Mouse (Mus musculus) lung, postnatal 0 days (tissue): ENCODE measurements at regions not wholly inside any gene's neighbourhood (a gene's known extent, or its start where the extent isn't known, plus 50 kb on each side); places are given as distances from the start of the nearest gene placed in this dataset.

Experiments
- ATAC-seq: fragments of 200-750 bp; cut with Nextera tagmentation; 2 replicates; pipeline ENCODE4 v1.8.0; 2017; ENCODE audit warnings: moderate library complexity
- DNase-seq: peaks from one replicate; pipeline ENCODE4 v3.0.0-alpha.2; 2016; ENCODE audit warnings: low spot score
- H3K27ac ChIP-seq: fragments of 300-500 bp; sonication (generic); 2 replicates; pipeline ENCODE4 v1.5.1; 2014; ENCODE audit warnings: antibody characterized with exemption, mild to moderate bottlenecking, low read length, mixed read lengths
- H3K27me3 ChIP-seq: fragments of 300-500 bp; sonication (generic); replicated peaks from 2 replicates; pipeline ENCODE4 v1.6.1; 2014; ENCODE audit warnings: low read length, mixed read lengths; ENCODE audit not compliant: insufficient read depth
- H3K36me3 ChIP-seq: fragments of 300-500 bp; sonication (generic); 2 replicates; pipeline ENCODE4 v1.6.1; 2014; ENCODE audit warnings: low read length, mixed read lengths; ENCODE audit not compliant: insufficient read depth
- H3K4me1 ChIP-seq: fragments of 300-500 bp; sonication (generic); 2 replicates; pipeline ENCODE4 v1.6.1; 2014; ENCODE audit warnings: antibody characterized with exemption, low read depth, low read length, mixed read lengths; ENCODE audit not compliant: insufficient read depth
- H3K4me2 ChIP-seq: fragments of 300-500 bp; sonication (generic); replicated peaks from 2 replicates; pipeline ENCODE4 v1.6.1; 2014; ENCODE audit warnings: low read depth, mild to moderate bottlenecking, low read length, moderate library complexity, mixed read lengths
- H3K4me3 ChIP-seq: fragments of 300-500 bp; sonication (generic); 2 replicates; pipeline ENCODE4 v1.5.1; 2014; ENCODE audit warnings: low read depth, low read length
- H3K9ac ChIP-seq: fragments of 300-500 bp; sonication (generic); replicated peaks from 2 replicates; pipeline ENCODE4 v1.6.1; 2014; ENCODE audit warnings: low read depth, mild to moderate bottlenecking
- H3K9me3 ChIP-seq: fragments of 300-500 bp; sonication (generic); 2 replicates; pipeline ENCODE4 v1.6.1; 2016; ENCODE audit warnings: low read length, mixed read lengths
- CTCF ChIP-seq: IDR thresholded peaks from 2 replicates; pipeline ENCODE4 v1.5.1; 2016; ENCODE audit warnings: antibody characterized with exemption, mild to moderate bottlenecking
- EP300 ChIP-seq: IDR thresholded peaks from 2 replicates; pipeline ENCODE4 v1.6.1; 2016; ENCODE audit warnings: antibody characterized with exemption, mild to moderate bottlenecking, control low read depth
- WGBS: fragments of 180-500 bp; shearing (Covaris S2); extraction: QIAGEN DNeasy Blood & Tissue Kit; methylation state at CpG from one replicate; pipeline ENCODE4 v1.1.7; 2014; 5-methylcytosine and 5-hydroxymethylcytosine counted together

DNA sequence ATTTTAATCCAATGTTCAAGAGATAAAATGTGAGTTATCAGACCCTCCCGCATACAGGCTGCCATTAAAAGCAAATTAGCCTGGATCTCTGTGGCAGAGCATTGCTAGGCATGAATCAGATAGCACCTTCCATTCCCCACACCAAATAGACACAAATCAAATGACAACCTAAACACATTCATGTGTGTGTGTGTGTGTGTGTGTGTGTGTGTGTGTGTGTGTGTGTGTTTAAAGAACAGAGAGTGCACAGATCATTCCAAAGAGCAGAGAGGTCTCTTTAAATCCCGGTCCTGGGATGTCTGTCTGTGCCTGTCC lies 226.5 kb upstream of the Arrdc4 start:
- TF ChIP-seq CTCF = no peak
- TF ChIP-seq EP300 = no peak
- Histone ChIP-seq H3K4me2 (no peak overlapping the region), H3K9ac (no peak overlapping the region), H3K27me3 (no peaks in the 10 kb centered on the region), H3K36me3 (no peaks in the 10 kb centered on the region), H3K4me1 (no peaks in the 10 kb centered on the region), H3K9me3 (no peaks in the 10 kb centered on the region), H3K4me3 (no peak overlapping the region), H3K27ac (no peak overlapping the region)
- 38% methylated on average over 2 of the region's 2 CpGs for WGBS
- no peak for ATAC-seq
- DNase-seq = no peak

DNA sequence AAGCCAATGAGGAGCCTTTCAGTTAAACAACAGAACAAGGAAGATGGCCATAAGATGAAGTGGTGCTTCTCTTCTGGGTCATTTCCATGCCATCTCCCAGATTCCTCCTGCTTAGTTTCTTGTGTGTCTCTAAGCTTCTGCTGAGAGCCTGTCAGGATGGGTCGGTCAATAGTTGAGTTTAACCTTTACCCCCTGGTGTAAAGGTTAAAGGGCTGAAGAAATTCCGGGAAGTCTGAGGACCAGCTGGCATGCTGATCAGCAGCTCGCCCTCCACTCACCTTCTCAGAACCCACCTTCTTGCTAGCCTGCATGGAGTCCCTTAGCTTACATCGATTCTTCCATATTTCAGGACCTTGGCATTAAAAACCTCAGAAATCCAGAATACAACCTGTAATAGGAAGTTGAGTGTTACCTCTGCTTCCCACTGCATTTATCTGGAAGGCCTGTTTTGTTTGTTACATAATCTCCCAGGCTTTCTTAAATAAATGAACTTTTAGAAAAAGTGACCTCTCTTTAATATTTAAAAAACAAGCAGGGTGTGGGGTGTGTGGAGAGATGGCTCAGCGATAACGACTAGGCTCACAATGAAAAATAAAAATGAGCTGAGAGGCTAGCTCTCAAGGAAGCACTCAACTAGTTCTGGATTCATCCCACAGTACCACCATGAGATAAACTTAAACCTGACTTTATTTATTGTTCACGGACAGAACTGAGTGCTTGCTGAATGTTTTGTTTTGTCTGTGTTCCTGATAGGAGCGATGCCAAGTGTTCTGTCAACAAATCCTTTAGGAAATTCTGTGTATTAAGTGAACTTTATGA lies 225.9 kb upstream of the Arrdc4 start:
- no peaks in the 10 kb centered on the region for H3K4me1 ChIP-seq
- TF ChIP-seq CTCF = no peak
- no peak for TF ChIP-seq EP300
- H3K4me3 ChIP-seq = no peak overlapping the region
- H3K27ac ChIP-seq = no peak overlapping the region
- 53% methylated on average over 8 of the region's 8 CpGs for WGBS
- H3K9me3 ChIP-seq = no peaks in the 10 kb centered on the region
- ATAC-seq = no peak
- no peak for DNase-seq
- H3K27me3 ChIP-seq = no peaks in the 10 kb centered on the region
- H3K9ac ChIP-seq = no peak overlapping the region
- no peaks in the 10 kb centered on the region for H3K36me3 ChIP-seq
- no peak overlapping the region for H3K4me2 ChIP-seq

DNA sequence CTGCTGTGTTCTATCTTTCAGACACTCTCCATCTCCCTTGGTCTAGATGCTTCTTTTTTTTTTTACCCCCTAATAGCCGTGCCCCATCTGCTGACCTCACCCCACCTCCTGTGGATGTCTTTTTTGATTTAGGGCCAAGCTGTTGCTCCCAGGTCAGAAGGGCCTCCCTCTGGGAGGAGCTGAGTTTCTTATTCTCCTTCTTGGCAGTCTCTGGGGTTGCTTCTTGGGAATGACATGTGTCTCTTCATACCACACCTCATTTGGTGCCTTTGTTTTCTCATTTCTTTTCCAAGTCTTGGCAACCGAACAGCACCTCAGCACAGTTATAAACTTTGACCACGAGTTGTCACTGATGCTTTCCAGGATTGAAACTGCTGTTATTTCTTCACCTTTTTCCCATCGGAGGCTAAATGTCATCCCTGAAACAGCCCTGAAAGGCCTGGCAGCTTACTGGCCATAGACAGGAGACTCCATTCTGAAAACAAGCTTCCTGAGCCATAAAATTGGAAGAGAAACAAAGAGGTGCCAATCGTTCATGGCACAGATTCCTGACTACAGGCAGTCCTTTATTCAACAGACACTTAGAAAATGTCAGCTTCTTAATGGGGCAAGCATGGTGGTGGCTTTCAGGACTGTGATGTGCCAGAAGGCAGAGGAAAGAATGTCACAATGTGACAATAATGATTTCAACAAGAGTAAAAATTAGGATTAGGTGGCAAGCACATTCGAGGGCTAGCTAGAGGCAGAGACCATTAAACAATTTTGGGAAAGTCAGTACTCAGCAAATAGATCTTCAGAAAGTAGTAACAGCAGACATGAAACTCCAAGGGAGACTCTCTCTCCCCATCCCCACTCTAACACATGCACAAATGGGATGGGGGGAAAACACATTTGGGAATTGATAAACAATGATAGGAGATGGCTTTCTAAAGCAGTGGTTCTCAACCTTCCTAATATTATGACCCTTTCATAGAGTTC lies 197.1 kb upstream of the Arrdc4 start:
- Histone ChIP-seq H3K4me1 (no peaks in the 10 kb centered on the region), H3K9ac (no peak overlapping the region), H3K36me3 (no peaks in the 10 kb centered on the region), H3K4me3 (no peak overlapping the region), H3K27me3 (no peaks in the 10 kb centered on the region), H3K27ac (peak overlapping the region; percentile 3; the same call in 1 of the 2 replicates), H3K9me3 (no peaks in the 10 kb centered on the region), H3K4me2 (no peak overlapping the region)
- ATAC-seq = peak; percentile 91
- TF ChIP-seq CTCF = no peak
- TF ChIP-seq EP300 = peak; percentile 81
- DNase-seq = peak; percentile 87
- WGBS = 37% methylated on average over 6 of the region's 6 CpGs

DNA sequence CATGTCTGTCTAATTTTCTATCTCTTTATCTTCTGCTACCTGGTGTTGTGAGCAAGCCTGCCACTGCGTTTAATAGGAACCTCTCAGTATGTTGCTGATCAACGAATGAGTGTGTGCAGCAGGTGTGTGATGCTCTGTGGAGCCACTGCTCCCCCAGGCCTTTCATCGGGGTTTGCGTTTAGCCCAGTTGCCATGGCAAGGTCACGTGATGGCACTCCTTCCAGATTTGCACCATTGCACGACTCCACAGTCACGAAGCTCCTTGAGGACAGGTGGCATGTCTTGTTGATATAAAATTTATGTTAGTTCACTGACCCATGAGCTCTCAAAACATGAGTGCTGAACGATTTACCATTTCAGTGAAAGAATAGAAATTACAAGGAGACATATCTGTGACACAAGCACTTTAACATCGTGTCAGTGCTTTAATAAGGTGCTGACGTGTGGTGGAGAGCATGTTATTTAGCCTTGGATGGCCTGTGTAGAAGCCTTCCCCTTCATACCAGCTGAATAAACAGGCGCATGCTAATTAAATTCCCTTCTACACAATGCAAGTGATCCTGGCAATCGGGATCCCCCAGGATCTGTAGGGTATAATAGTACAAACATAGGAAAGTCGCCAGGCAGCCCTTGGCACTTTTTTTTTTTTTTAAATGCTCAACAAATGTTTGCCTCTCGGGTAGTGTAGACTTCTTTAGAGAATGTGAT lies 181.7 kb upstream of the Arrdc4 start:
- no peaks in the 10 kb centered on the region for H3K36me3 ChIP-seq
- TF ChIP-seq EP300 = no peak
- no peak for TF ChIP-seq CTCF
- 58% methylated on average over 14 of the region's 14 CpGs for WGBS
- H3K27me3 ChIP-seq = no peaks in the 10 kb centered on the region
- no peak overlapping the region for H3K4me3 ChIP-seq
- DNase-seq = no peak
- H3K4me2 ChIP-seq = no peak overlapping the region
- ATAC-seq = no peak
- H3K4me1 ChIP-seq = no peaks in the 10 kb centered on the region
- H3K9ac ChIP-seq = no peak overlapping the region
- H3K27ac ChIP-seq = no peak overlapping the region
- H3K9me3 ChIP-seq = no peaks in the 10 kb centered on the region

DNA sequence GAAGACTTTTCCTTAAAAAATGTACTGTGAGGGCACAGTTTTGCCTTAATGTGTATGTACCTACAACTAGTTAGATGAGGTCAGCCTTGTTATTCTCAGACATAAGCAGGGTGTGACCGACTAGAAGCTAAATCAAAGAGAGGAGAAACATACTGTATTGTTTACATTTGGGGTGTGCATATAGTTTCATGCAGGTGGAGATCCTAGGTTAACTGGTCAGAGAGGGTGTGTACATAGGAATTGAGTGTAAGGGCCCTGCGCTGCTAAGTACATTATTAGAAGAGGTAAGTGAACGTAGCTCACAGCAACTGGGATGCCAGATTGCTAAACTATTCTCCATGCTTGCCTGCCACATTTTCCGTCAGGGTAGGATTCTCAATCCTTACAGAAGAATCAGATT lies 180.6 kb upstream of the Arrdc4 start:
- H3K27me3 ChIP-seq = no peaks in the 10 kb centered on the region
- no peak overlapping the region for H3K4me3 ChIP-seq
- no peaks in the 10 kb centered on the region for H3K9me3 ChIP-seq
- DNase-seq = peak; percentile 25
- H3K27ac ChIP-seq = no peak overlapping the region
- no peaks in the 10 kb centered on the region for H3K36me3 ChIP-seq
- ATAC-seq = peak; percentile 38; the same call in 1 of the 2 replicates
- H3K4me2 ChIP-seq = no peak overlapping the region
- H3K9ac ChIP-seq = no peak overlapping the region
- no peaks in the 10 kb centered on the region for H3K4me1 ChIP-seq
- TF ChIP-seq CTCF (no peak), EP300 (no peak)
- WGBS = 48% methylated on average over 4 of the region's 4 CpGs

DNA sequence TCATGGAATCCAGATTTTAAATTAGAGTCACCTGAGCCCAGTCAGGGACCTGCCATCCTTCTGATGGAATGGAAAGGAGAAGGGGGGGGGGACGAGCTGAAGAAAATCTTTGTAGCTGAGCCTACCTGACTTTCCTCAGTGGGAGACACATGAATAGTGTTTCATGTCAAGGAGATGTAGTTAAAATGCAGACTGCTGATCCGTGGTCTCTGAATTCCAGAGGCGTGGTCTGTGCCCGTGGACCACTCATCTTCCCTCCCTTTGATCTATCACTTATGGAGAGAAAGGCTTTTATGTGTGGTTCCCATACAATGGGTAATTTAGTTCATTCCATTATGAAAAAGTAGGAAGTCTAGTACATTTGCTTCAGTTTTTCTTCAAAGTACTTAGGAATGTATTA lies 176.6 kb upstream of the Arrdc4 start:
- TF ChIP-seq CTCF (no peak), EP300 (no peak)
- H3K4me1 ChIP-seq = no peaks in the 10 kb centered on the region
- H3K27me3 ChIP-seq = no peaks in the 10 kb centered on the region
- H3K36me3 ChIP-seq = no peaks in the 10 kb centered on the region
- no peak overlapping the region for H3K9ac ChIP-seq
- no peak overlapping the region for H3K27ac ChIP-seq
- 67% methylated on average over 4 of the region's 4 CpGs for WGBS
- H3K4me3 ChIP-seq = no peak overlapping the region
- no peak for DNase-seq
- H3K4me2 ChIP-seq = no peak overlapping the region
- H3K9me3 ChIP-seq = no peaks in the 10 kb centered on the region
- ATAC-seq = no peak
